Mouse (Mus musculus): ENCODE results near the gene Zc3h4.

DNA sequence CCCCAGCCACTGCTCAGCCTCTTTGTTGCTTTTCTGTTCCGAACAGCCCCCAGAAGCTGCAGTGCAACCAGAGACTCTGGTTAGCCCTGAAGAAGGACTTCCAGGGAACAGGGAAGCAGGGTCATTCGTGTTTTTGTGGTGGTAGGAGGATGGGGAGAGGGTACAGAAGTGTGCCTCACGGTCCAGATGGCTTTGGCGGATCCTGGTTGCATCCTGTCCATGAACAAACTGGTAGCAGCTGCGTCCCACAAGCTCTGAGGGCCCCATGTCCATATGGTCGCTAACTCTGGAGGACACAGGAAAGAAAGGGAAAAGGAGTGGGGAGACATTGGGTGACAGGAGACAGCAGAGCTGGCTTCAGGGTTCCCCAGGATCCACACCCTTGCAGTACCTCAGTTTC, 60.4 kb downstream of the Zc3h4 start:
- TF ChIP-seq GATA1 (IDR thresholded peaks at IDR 0.05; ENCODE audit: borderline replicate concordance, low read length) (no peak), FLI1 (IDR thresholded peaks at IDR 0.05; ENCODE audit: low read length) (no peak)
